Mouse (Mus musculus) layer of hippocampus, adult 8-10 months (tissue): ENCODE measurements around the gene Olfr1000. TPM values are rescaled to one million over a fixed set of nuclear protein-coding genes. Genes with fewer than 3 reads are reported as not detected.
"Not testable (repeated sequence)": the region's sequence is repeated elsewhere in the genome, so short reads cannot be mapped to it uniquely, and the experiment has no call there.

Experiments
- DNase-seq, 2 experiments: peaks; one replicate each; pipeline ENCODE4 v3.0.0; 2022; ENCODE audit warnings: low spot score in 2 of 2
- total RNA-seq, 4 experiments: library from RNA; stranded (reverse); gene quantifications; 2 replicates each; pipeline ENCODE4 v1.2.4; 2022

Gene Olfr1000
- total RNA-seq: not detected

DNA sequence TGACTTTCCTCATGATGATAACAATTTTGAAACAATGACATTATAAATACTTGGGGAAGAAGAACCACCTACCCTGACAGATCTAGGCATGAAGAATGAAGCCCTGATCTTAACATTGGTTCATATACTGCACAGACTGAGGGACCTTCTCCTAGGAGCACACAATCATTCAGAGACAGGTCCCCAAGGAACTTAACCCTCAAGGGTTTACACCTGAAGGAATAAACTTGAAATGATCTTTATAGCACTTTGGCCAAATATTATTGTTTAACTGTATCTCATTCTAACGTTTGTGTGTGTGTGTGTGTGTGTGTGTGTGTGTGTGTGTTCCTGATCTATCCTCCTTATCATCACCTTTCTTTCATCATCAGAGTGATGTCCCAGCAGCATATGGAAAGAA, at the start of gene Olfr1000:
Olfr1000 (minus strand) TSS at position 101 of the 400 bp plus-strand sequence.
- no peak for DNase-seq

DNA sequence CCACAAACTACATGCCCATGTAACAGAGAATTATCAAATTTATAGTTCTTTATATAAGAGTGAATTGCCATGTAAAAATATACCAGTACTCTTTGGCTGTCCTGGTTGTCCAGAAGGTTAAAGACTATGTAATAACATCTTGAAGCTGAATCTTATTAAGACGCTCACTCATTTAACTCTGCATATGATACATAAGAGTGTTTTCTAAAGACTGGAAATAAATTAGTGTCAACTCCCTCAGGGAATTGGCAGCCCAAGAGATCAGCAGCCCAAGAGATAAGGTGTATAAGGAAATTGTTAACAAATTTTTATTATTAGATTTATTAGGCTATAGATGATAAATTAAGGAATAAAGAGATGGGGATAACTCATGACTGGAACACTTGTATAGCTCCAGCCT, 38.9 kb upstream of the Olfr1000 start, which contains the start of gene Olfr1002:
Olfr1002 (minus strand) TSS at position 101 of the 400 bp plus-strand sequence.
- no peak for DNase-seq

DNA sequence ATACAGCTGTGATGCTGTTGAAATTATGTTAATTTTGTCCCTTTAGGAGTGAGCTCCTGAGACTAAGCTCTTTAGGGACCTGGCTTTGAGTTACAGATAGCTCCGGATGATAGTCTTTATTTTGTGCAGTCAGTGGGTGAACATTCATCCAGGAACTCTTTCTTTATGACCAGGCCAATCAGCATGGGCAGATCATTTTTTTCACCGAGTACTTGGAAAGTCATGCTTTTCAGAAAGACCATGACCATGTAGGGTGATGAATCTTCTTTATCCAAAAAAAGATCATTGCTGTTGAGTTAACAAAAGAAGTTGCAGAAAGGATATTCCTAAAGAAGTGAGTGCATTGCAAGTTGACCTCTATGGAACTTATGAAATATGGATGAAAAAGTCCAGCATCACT, 23.1 kb downstream of the Olfr1000 start, which contains the start of gene Olfr998:
Olfr998 (plus strand) TSS at position 301 of the 400 bp plus-strand sequence.
- DNase-seq: not testable (repeated sequence)

DNA sequence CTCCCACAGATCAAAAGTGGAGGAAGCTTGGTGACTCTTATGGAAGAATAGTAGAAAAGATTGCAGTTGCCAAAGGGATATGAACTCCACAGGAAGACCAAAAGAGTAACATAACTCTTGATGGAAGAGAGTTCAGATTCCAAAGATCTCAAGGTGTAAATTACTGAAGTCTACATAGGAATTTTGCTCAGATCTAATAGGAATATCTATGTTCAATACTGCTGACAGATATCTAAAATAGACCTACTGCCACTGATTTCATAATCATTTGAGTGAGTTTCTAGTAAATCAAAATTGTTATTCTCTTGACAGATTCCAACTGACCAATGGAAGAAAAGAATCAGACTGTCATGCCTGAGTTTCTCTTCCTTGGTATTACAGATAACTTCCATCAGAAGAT, 32.8 kb downstream of the Olfr1000 start, which contains the start of gene Olfr996:
Olfr996 (plus strand) TSS at position 301 of the 400 bp plus-strand sequence.
- DNase-seq: no peak

DNA sequence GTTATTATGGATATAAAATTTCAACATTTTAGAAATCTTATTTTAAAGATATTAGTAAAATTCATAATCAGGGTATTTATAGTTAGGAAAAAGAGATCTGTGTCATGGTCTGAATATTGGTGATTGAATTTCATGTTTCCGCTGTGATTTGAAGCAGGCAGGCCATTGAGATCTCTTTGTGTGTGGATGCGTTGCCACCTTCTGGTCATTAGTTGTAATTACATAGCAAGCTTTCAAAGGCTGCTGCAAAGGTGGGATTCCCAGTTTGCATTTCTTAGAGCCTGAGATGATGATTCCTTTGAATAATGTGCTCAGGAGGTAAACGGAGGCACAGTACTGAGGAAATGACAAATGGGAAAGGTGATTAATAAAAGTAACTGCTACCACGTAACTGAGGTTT, 50.5 kb downstream of the Olfr1000 start:
- DNase-seq: peak in 1 of 2 experiments; percentile 47

DNA sequence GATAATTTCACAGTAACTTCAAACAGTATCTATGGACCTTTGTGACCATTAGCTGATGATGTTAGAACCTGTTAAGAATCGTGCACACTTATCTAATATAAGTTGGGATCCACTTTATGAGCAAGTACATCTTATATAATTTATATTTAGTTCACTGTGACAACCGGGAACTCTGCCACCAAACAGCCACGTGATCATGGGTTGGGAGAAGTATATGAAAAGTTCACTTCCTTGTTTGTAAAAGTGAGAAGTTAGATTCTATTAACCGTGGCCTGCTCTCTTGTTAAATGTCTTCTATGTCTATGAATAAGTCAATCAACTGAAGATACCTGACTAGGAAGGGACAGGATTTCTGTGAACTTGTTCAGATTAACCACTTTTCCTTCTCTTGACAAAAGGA, 51.5 kb downstream of the Olfr1000 start:
- no peak for DNase-seq

Other genes starting within 250 kb of the Olfr1000 start
- not detected for gene Olfr988, start 248.7 kb downstream of the Olfr1000 start, total RNA-seq
- not detected for gene Olfr992, start 202.4 kb downstream of the Olfr1000 start, total RNA-seq
- gene Olfr993, start 197.0 kb downstream of the Olfr1000 start, total RNA-seq: not detected
- not detected for gene Olfr994, start 175.5 kb downstream of the Olfr1000 start, total RNA-seq
- not detected for gene Olfr995, start 168.3 kb downstream of the Olfr1000 start, total RNA-seq
- under 1 TPM; 0.18 to 0.73 (median 0.27) TPM for gene 4833423E24Rik, start 92.9 kb downstream of the Olfr1000 start, total RNA-seq
- gene Olfr996, start 32.7 kb downstream of the Olfr1000 start, total RNA-seq: not detected
- gene Olfr998, start 23.0 kb downstream of the Olfr1000 start, total RNA-seq: not detected
- gene Olfr1002, start 38.8 kb upstream of the Olfr1000 start, total RNA-seq: not detected
- gene Olfr154, start 52.6 kb upstream of the Olfr1000 start, total RNA-seq: not detected
- gene Olfr1006, start 66.9 kb upstream of the Olfr1000 start, total RNA-seq: not detected
- not detected for gene Olfr1008, start 77.5 kb upstream of the Olfr1000 start, total RNA-seq
- gene Olfr1009, start 103.5 kb upstream of the Olfr1000 start, total RNA-seq: not detected
- not detected for gene Olfr1012, start 150.9 kb upstream of the Olfr1000 start, total RNA-seq
- gene Olfr1013, start 155.2 kb upstream of the Olfr1000 start, total RNA-seq: not detected
- not detected for gene Olfr1014, start 160.8 kb upstream of the Olfr1000 start, total RNA-seq
- not detected for gene Olfr1015, start 170.1 kb upstream of the Olfr1000 start, total RNA-seq
- gene Olfr1016, start 190.6 kb upstream of the Olfr1000 start, total RNA-seq: not detected
- gene Olfr1018, start 206.6 kb upstream of the Olfr1000 start, total RNA-seq: not detected
- not detected for gene Olfr1019, start 233.6 kb upstream of the Olfr1000 start, total RNA-seq
- gene Olfr1020, start 235.1 kb upstream of the Olfr1000 start, total RNA-seq: not detected